Comparison of ENCODE assay signal across 10 mouse cellular contexts in genomic region chr9:13230553-13230952, GRCm38 (mm10). TPM values are rescaled to one million over a fixed set of nuclear protein-coding genes. Genes with fewer than 3 reads are reported as not detected.
DNase-seq lines count a peak whose midpoint lies in the region; ATAC-seq lines count a peak whose summit lies in the region.
"Had no signal": no experiment of that assay in that cellular context is flagged by ENCODE, and none has a peak within 500 bp of the region (broad histone marks: within the 10 kb centered on the region; RNA-seq: fewer than 3 reads in every experiment).

No protein-coding gene starts in this region.

- 8% methylated on average over 4 of the region's 4 CpGs for WGBS in kidney, embryonic 14.5 days
- WGBS in neural tube, embryonic 15.5 days: 5% methylated on average over 4 of the region's 4 CpGs
- WGBS in embryonic facial prominence, embryonic 10.5 days: 8% methylated on average over 4 of the region's 4 CpGs

- no peak overlapping the region for H3K4me2 ChIP-seq in kidney, embryonic 14.5 days (replicated peaks; ENCODE audit: low read depth, low read length)
- no peak overlapping the region for H3K4me2 ChIP-seq in neural tube, embryonic 15.5 days

- ATAC-seq in kidney, embryonic 14.5 days (ENCODE audit: low FRiP score, low TSS enrichment): peak; percentile 62; the same call in 1 of the 2 replicates
- ATAC-seq in neural tube, embryonic 15.5 days (ENCODE audit: low FRiP score): no peak
- no peak for ATAC-seq in activated CD4-positive, CD25-positive, alpha-beta regulatory T cell, adult 4 months

- no peaks in the 10 kb centered on the region for H3K27me3 ChIP-seq in kidney, embryonic 14.5 days (ENCODE audit: control insufficient read depth, insufficient read depth, low read length)
- no peaks in the 10 kb centered on the region for H3K27me3 ChIP-seq in neural tube, embryonic 15.5 days (replicated peaks)
- H3K27me3 ChIP-seq in embryonic facial prominence, embryonic 10.5 days (replicated peaks; ENCODE audit: low read depth, poor library complexity, severe bottlenecking): no peaks in the 10 kb centered on the region

- H3K36me3 ChIP-seq in kidney, embryonic 14.5 days (ENCODE audit: control insufficient read depth, insufficient read depth, low read length): no peaks in the 10 kb centered on the region
- H3K36me3 ChIP-seq in neural tube, embryonic 15.5 days: no peaks in the 10 kb centered on the region
- H3K36me3 ChIP-seq in embryonic facial prominence, embryonic 10.5 days (replicated peaks): no peaks in the 10 kb centered on the region

- no peak overlapping the region for H3K9ac ChIP-seq in kidney, embryonic 14.5 days (ENCODE audit: low read depth, low read length)
- H3K9ac ChIP-seq in neural tube, embryonic 15.5 days (replicated peaks): no peak overlapping the region
- H3K9ac ChIP-seq: liver, embryonic 14.5 days had no signal

- no peak overlapping the region for H3K27ac ChIP-seq in kidney, embryonic 14.5 days (ENCODE audit: low read depth, low read length)
- no peak overlapping the region for H3K27ac ChIP-seq in neural tube, embryonic 15.5 days (replicated peaks)
- no peak overlapping the region for H3K27ac ChIP-seq in embryonic facial prominence, embryonic 10.5 days (replicated peaks)
- H3K27ac ChIP-seq: liver, embryonic 14.5 days had no signal

- peaks cover 7% of the 10 kb centered on the region; the same call in 1 of the 2 replicates for H3K9me3 ChIP-seq in kidney, embryonic 14.5 days (ENCODE audit: control insufficient read depth, low read length)
- H3K9me3 ChIP-seq in neural tube, embryonic 15.5 days (replicated peaks): no peaks in the 10 kb centered on the region
- H3K9me3 ChIP-seq in embryonic facial prominence, embryonic 10.5 days: 0 out of 2 replicates have a peak, but pooled peaks cover 4% of the 10 kb centered on the region

- no peak for DNase-seq in kidney, adult 11 months
- peak; percentile 26 for DNase-seq in neural tube, embryonic 10.5 days (ENCODE audit: extremely low spot score, low spot score)
- peak; percentile 36 for DNase-seq in embryonic facial prominence, embryonic 10.5 days (ENCODE audit: low spot score)
- DNase-seq in layer of hippocampus, postnatal 25 days (ENCODE audit: extremely low spot score in 1 of 2, low spot score in 1 of 2): no peak
- DNase-seq: cerebellum, adult 2 months; right cerebral cortex, postnatal 25 days had no signal

- no peak overlapping the region for H3K4me3 ChIP-seq in kidney, embryonic 14.5 days (ENCODE audit: low read length)
- H3K4me3 ChIP-seq in neural tube, embryonic 15.5 days (replicated peaks): no peak overlapping the region
- H3K4me3 ChIP-seq in embryonic facial prominence, embryonic 10.5 days: no peak overlapping the region

- H3K4me1 ChIP-seq in kidney, embryonic 14.5 days (ENCODE audit: control insufficient read depth, insufficient read depth, low read length): no peaks in the 10 kb centered on the region
- no peaks in the 10 kb centered on the region for H3K4me1 ChIP-seq in neural tube, embryonic 15.5 days
- H3K4me1 ChIP-seq in embryonic facial prominence, embryonic 10.5 days: peaks cover 17% of the 10 kb centered on the region

RNA-seq across cellular contexts. Expression of gene Jrkl, which starts 15.1 kb away (rescaled TPM):
- 7.1 and 9.6 TPM in 2 replicates for polyA plus RNA-seq in kidney, embryonic 14.5 days (2014; fragmentation: Nextera tagmentation; extraction: Ambion mirVana)
- 9.6 and 10.2 TPM in 2 replicates for polyA plus RNA-seq in neural tube, embryonic 15.5 days (2015; fragmentation: Nextera tagmentation; extraction: Ambion mirVana)
- polyA plus RNA-seq in embryonic facial prominence, embryonic 10.5 days (2016; fragmentation: Nextera tagmentation; extraction: Ambion mirVana): 7.2 and 7.6 TPM in 2 replicates
- total RNA-seq in layer of hippocampus, postnatal 25 days (2021): 1 to 10 TPM; 8.5 to 9.3 TPM
- 1 to 10 TPM; 3.5 to 4.0 TPM for polyA plus RNA-seq in activated CD4-positive, CD25-positive, alpha-beta regulatory T cell, adult 4 months (2017; shearing (Covaris generic))

RNA-seq across cellular contexts. Expression of gene Ccdc82, which starts 16.2 kb away (rescaled TPM):
- polyA plus RNA-seq in kidney, embryonic 14.5 days (2014; fragmentation: Nextera tagmentation; extraction: Ambion mirVana): 8.3 and 10.8 TPM in 2 replicates
- 14.1 and 14.6 TPM in 2 replicates for polyA plus RNA-seq in neural tube, embryonic 15.5 days (2015; fragmentation: Nextera tagmentation; extraction: Ambion mirVana)
- polyA plus RNA-seq in embryonic facial prominence, embryonic 10.5 days (2016; fragmentation: Nextera tagmentation; extraction: Ambion mirVana): 5.9 and 6.3 TPM in 2 replicates
- 10 to 100 TPM; 11.0 to 12.2 TPM for total RNA-seq in layer of hippocampus, postnatal 25 days (2021)
- 10 to 100 TPM; 37.6 to 38.1 TPM for polyA plus RNA-seq in activated CD4-positive, CD25-positive, alpha-beta regulatory T cell, adult 4 months (2017; shearing (Covaris generic))

Comparison
In these comparisons a context has a peak if more than half of its experiments do, and no peak if none do; other contexts are left out.
1. DNase-seq: peak in neural tube, embryonic 10.5 days (single experiment) and embryonic facial prominence, embryonic 10.5 days (single experiment); none in kidney, adult 11 months (single experiment) and layer of hippocampus, postnatal 25 days (0 of 2).